Mouse (Mus musculus) liver, embryonic 14.5 days (tissue): Measurements from ENCODE around the gene Gm44579. TPM values are rescaled to one million over a fixed set of nuclear protein-coding genes. Genes with fewer than 3 reads are reported as not detected.

Experiments
- ATAC-seq: fragments of 200-750 bp; cut with Nextera tagmentation; 2 replicates; pipeline ENCODE4 v1.8.0; 2017; ENCODE audit warnings: moderate number of reproducible peaks, mild to moderate bottlenecking, moderate library complexity; ENCODE audit not compliant: insufficient read depth
- DNase-seq, 3 experiments: peaks; one replicate each; pipeline ENCODE4 v3.0.0-alpha.2; 2012 to 2013; ENCODE audit warnings: low read depth in 3 of 3, low spot score in 3 of 3
- H3K27ac ChIP-seq: fragments of 300-500 bp; sonication (generic); 2 replicates; pipeline ENCODE4 v1.5.1; 2014; ENCODE audit warnings: moderate library complexity, mild to moderate bottlenecking, control low read depth, inconsistent platforms
- H3K27me3 ChIP-seq: fragments of 300-500 bp; sonication (generic); 2 replicates; pipeline ENCODE4 v1.6.1; 2014; ENCODE audit warnings: mild to moderate bottlenecking, low read length, moderate library complexity; ENCODE audit not compliant: control insufficient read depth, insufficient read depth
- H3K36me3 ChIP-seq: fragments of 300-500 bp; sonication (generic); replicated peaks from 2 replicates; pipeline ENCODE4 v1.6.1; 2014; ENCODE audit warnings: low read depth; ENCODE audit not compliant: control insufficient read depth, insufficient read depth
- H3K4me1 ChIP-seq, 2 experiments: fragments of 200-500 bp in 1 of 2; fragments of 300-500 bp in 1 of 2; sonication (generic) in 1 of 2; replicated peaks; 2 replicates each; pipeline ENCODE4 v1.6.1; 2012 to 2014; ENCODE audit warnings: antibody characterized with exemption in 1 of 2, inconsistent platforms in 1 of 2, low read length in 1 of 2; ENCODE audit not compliant: control insufficient read depth in 2 of 2, insufficient read depth in 2 of 2
- H3K4me2 ChIP-seq: fragments of 300-500 bp; sonication (generic); 2 replicates; pipeline ENCODE4 v1.6.1; 2014; ENCODE audit warnings: low read depth, mild to moderate bottlenecking, control low read depth, moderate library complexity
- H3K4me3 ChIP-seq, 2 experiments: fragments of 200-500 bp in 1 of 2; fragments of 300-500 bp in 1 of 2; sonication (generic) in 1 of 2; 2 replicates each; pipeline ENCODE4 v1.5.1; 2012 to 2014; ENCODE audit warnings: low read depth in 2 of 2, low read length in 2 of 2, mild to moderate bottlenecking in 2 of 2, control low read depth in 1 of 2, inconsistent platforms in 1 of 2, moderate library complexity in 1 of 2; ENCODE audit not compliant: insufficient read depth in 1 of 2
- H3K9ac ChIP-seq: fragments of 300-500 bp; sonication (generic); replicated peaks from 2 replicates; pipeline ENCODE4 v1.6.1; 2014; ENCODE audit warnings: mild to moderate bottlenecking, control low read depth, moderate library complexity
- H3K9me3 ChIP-seq: fragments of 300-500 bp; sonication (generic); 2 replicates; pipeline ENCODE4 v1.6.1; 2016; ENCODE audit warnings: low read length, mixed read lengths; ENCODE audit not compliant: control insufficient read depth
- CTCF ChIP-seq: IDR thresholded peaks from 2 replicates; pipeline ENCODE4 v1.5.1; 2016; ENCODE audit warnings: antibody characterized with exemption, low read depth, control low read depth
- EP300 ChIP-seq: IDR thresholded peaks from 2 replicates; pipeline ENCODE4 v1.6.1; 2016; ENCODE audit warnings: antibody characterized with exemption, low read depth
- WGBS: fragments of 180-500 bp; shearing (Covaris S2); extraction: QIAGEN DNeasy Blood & Tissue Kit; methylation state at CpG from one replicate; pipeline ENCODE4 v1.1.7; 2014; ENCODE audit not compliant: insufficient replicate concordance; 5-methylcytosine and 5-hydroxymethylcytosine counted together
- polyA plus RNA-seq, 2 experiments: library from polyadenylated mRNA; depleted of rRNA in 1 of 2; stranded (reverse) in 1 of 2; unstranded in 1 of 2; fragments of >200 nt; fragmentation: Nextera tagmentation in 1 of 2; extraction: Ambion mirVana in 1 of 2; gene quantifications; 2 replicates each; pipeline versions ENCODE4 v1.2.1 to v1.2.3; 2012 to 2014

Gene Gm44579
- polyA plus RNA-seq, 2 experiments = not detected

DNA sequence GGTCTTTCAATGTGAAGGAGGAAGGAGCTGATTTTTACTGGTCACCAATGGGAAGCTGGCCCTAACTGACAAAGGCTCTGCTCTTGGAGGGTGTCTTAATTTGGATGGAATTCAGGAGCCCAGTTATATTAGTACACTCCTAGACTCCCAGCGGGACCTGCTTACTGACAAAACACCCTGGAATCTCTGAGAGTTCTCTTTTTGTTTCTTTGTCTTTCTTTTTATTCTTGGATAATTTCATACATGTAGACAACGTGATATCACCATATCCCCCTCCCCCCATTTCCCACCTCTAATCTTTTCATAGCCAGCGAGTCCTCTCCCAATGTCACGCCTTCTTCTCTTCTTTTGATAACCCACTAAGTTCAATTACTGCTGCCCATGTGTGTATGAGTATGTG is 13.6 kb upstream of the Gm44579 start, which contains the start of gene Olfr286:
TSS of gene Olfr286 (minus strand) at position 101 of the 400 bp plus-strand sequence.
- no peak for DNase-seq
- H3K27ac ChIP-seq = no peak within 1 kb of the TSS
- H3K27me3 ChIP-seq = no peaks in the 10 kb centered on the region
- H3K4me2 ChIP-seq = no peak within 1 kb of the TSS
- H3K4me1 ChIP-seq = no peaks in the 10 kb centered on the region
- TF ChIP-seq EP300 = no peak
- no peak for TF ChIP-seq CTCF
- no peak for ATAC-seq
- no peak within 1 kb of the TSS for H3K9ac ChIP-seq
- H3K36me3 ChIP-seq = no peaks in the 10 kb centered on the region
- H3K9me3 ChIP-seq = no peaks in the 10 kb centered on the region
- 46% methylated on average over 4 of the region's 4 CpGs for WGBS
- no peak within 1 kb of the TSS for H3K4me3 ChIP-seq

DNA sequence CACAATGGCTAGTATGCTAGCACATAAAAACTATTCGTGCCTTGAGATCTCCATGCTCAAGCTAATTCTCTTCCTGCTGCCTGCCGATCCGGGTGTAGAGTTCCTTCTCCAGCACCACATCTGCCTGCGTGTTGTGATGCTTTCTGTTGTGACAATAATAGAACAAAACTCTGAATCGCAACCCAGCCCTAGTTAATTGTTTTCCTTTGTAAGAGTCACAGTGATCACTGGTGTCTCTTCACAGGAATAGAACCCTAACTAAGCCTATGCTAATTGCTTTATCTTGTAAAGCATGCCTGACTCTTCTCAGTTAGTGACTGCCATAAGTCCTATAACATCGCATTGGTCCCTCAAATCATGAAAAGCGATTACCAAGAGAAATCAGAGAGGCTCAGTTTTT is 5.3 kb upstream of the Gm44579 start:
- 59% methylated on average over 7 of the region's 7 CpGs for WGBS
- DNase-seq (no peak), ATAC-seq (no peak)

DNA sequence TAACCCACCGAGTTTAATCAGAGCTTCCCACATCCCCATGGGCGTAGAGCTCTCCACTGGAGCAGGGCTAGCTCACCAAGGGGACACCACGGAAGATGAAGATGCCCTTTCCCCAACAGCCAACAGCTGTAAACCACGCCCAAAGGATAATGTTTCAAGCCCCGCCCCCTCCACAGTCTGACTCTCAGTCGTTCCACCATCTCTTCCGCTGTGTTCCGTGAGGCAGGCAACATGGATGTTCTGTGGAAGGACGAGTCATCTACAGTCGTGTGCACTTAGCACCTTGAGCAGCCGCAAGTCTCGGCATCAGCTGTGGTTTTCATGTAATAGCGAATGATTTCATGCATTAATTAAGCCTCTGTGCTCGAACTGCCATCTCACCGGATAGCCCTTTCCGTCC is 4.8 kb upstream of the Gm44579 start:
- Histone ChIP-seq H3K27ac (no peak overlapping the region), H3K36me3 (no peaks in the 10 kb centered on the region), H3K9me3 (no peaks in the 10 kb centered on the region), H3K4me1 (no peaks in the 10 kb centered on the region), H3K4me3 (no peak overlapping the region), H3K4me2 (no peak overlapping the region), H3K27me3 (no peaks in the 10 kb centered on the region), H3K9ac (no peak overlapping the region)
- DNase-seq = no peak
- WGBS = 37% methylated on average over 16 of the region's 16 CpGs
- ATAC-seq = no peak
- TF ChIP-seq CTCF (no peak), EP300 (no peak)

More for the DNA sequence above, 5.3 kb upstream of the Gm44579 start:
- Histone ChIP-seq H3K36me3 (no peaks in the 10 kb centered on the region), H3K4me1 (no peaks in the 10 kb centered on the region), H3K9me3 (no peaks in the 10 kb centered on the region), H3K9ac (no peak overlapping the region), H3K27ac (no peak overlapping the region), H3K4me2 (no peak overlapping the region), H3K4me3 (no peak overlapping the region), H3K27me3 (no peaks in the 10 kb centered on the region)
- TF ChIP-seq EP300 (no peak), CTCF (no peak)

DNA sequence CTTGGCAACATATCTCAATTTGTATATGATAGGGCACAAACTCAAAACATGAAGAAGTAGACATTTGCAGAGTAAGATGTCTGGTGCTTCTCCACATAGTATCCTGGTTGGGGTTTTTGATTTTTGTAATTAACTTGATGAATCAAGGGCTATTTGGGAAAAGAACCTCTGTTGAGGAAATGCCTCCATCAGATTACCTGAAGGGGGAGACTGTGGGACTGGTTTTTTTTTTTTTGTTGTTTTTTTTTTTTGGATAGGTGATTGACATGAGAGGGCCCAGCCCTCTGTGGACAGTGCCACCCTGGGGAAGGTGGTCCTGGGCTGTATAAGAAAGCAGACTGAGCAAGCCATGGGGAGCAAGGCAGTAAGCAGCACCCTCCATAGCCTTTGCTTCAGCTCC is 1.6 kb upstream of the Gm44579 start:
- Histone ChIP-seq H3K4me2 (no peak overlapping the region), H3K36me3 (no peaks in the 10 kb centered on the region), H3K4me1 (no peaks in the 10 kb centered on the region), H3K27ac (no peak overlapping the region), H3K9me3 (no peaks in the 10 kb centered on the region), H3K9ac (no peak overlapping the region), H3K4me3 (no peak overlapping the region), H3K27me3 (no peaks in the 10 kb centered on the region)
- ATAC-seq (no peak), DNase-seq (no peak)
- TF ChIP-seq EP300 (no peak), CTCF (no peak)

DNA sequence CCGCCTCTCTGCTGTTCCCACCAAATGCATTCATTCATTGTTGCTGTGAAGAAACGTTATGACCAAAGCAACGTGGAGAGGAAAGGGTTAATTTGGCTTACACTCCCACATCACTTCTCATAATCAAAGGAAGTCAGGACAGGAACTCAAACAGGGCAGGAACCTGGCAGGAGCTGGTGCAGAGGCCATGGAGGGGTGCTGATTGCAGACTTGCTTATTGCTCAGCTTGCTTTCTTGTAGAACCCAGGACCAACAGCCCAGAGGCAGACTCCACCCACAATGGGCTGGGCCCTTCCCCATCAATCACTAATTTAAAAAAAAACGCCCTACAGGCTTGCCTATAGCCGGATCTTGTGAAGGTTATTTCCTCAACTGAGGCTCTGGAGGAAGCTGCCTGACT is 6.6 kb downstream of the Gm44579 start:
- Histone ChIP-seq H3K36me3 (no peaks in the 10 kb centered on the region), H3K4me1 (no peaks in the 10 kb centered on the region)
- ATAC-seq = no peak

More for the DNA sequence above, 6.6 kb downstream of the Gm44579 start:
- Histone ChIP-seq H3K27ac (no peak overlapping the region), H3K4me3 (no peak overlapping the region), H3K4me2 (no peak overlapping the region), H3K27me3 (no peaks in the 10 kb centered on the region), H3K9ac (no peak overlapping the region), H3K9me3 (no peaks in the 10 kb centered on the region)
- TF ChIP-seq EP300 = no peak
- no peak for TF ChIP-seq CTCF
- no peak for DNase-seq
- WGBS = 23% methylated on average over 5 of the region's 5 CpGs
